Mouse (Mus musculus): ENCODE measurements around the gene Cdipt. TPM values are rescaled to one million over a fixed set of nuclear protein-coding genes. Genes with fewer than 3 reads are reported as not detected.

Gene Cdipt
- total RNA-seq, 2 experiments from 2014 or later: 43.2 to 45.2 TPM

DNA sequence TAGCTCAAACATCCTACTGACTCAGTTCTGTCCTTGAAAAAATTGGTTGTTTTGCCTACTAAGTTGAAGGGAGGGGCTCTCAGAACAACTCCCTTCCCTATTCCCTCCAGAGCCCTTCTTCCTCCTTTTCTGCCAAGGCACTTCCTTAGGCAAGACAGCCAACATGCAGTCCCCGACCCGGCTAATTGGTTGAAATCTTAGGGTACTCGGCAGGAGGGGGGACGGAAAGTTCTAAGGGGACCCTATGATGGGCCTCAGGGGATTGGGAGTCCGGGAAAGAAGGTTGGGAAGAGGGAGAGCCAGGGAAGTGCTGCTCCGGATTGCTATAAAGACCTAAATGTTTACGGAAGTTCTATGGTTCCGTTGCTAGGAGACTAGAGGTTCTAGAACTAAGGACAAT is 221 bp upstream of the Cdipt start:
- peak in 1 of 2 experiments; percentile 64 for DNase-seq

GRCm38 (mm10) chr7:126975950-126976866 is 494 bp downstream of the Cdipt start, which contains the start of gene Cdiptos:
TSS of gene Cdiptos (minus strand) at chr7:126976098.
- peak; percentile 96 to 99 for DNase-seq

DNA sequence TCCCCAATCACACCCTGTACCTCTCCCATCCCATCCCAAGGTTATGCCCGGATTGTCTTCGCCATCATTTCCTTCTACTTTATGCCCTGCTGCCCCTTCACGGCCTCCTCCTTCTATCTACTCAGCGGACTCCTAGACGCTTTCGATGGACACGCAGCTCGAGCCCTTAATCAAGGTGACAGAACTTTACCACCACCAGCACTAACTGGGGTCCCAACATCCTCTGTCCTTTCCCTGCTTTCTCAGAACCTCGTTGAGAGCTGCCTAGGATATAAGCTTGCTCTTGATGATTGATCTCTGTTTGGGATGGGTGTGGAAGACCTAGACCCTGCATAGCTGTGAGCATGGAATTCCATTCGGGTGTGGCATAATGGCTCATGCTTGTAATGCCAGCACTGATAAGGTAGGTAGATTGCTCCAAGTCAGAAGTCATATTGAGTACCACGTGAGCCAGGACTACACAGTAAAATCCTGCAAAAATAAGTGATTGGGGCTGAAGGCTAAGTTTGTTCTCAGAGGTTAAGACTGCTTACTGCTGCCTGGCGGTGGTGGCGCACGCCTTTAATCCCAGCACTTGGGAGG is 1.3 kb downstream of the Cdipt start:
- DNase-seq: peak in 1 of 2 experiments; percentile 24

- DNase-seq: no peak
Measured at GRCm38 (mm10) chr7:126978841-126979240, 3.1 kb downstream of the Cdipt start.

- DNase-seq: no peak
Measured at GRCm38 (mm10) chr7:126981601-126982000, 5.9 kb downstream of the Cdipt start.

GRCm38 (mm10) chr7:126982054-126982453 is 6.3 kb downstream of the Cdipt start:
- DNase-seq: no peak

- DNase-seq: no peak
Measured at GRCm38 (mm10) chr7:126983113-126983512, 7.4 kb downstream of the Cdipt start.

GRCm38 (mm10) chr7:126984667-126985444 is 9.1 kb downstream of the Cdipt start:
- no peak for DNase-seq

DNA sequence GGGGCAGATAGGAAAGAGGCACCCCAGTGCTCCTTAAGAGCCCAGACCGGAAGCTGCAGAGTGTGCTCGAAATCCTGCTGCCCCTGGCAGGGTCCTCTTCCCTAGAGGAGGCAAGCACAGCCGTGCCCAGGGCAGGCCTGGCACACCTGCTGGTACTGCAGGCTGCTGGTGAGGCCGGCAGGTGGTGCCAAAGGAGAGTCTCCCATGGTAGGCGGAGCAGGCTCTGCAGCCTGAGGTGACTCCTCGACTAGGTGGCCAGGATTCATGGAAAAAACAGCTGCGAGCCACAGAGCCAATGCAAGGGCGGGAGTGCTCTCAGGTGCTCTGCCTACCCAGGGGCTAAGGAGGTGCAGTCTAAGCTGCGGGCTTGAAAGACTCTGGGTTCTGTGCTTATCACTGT is 10.6 kb downstream of the Cdipt start:
- DNase-seq: peak; percentile 41 to 50

- no peak for DNase-seq
Measured at GRCm38 (mm10) chr7:126988816-126989215, 13.1 kb downstream of the Cdipt start.

- DNase-seq: no peak
Measured at GRCm38 (mm10) chr7:126996449-126996848, 20.7 kb downstream of the Cdipt start.

DNA sequence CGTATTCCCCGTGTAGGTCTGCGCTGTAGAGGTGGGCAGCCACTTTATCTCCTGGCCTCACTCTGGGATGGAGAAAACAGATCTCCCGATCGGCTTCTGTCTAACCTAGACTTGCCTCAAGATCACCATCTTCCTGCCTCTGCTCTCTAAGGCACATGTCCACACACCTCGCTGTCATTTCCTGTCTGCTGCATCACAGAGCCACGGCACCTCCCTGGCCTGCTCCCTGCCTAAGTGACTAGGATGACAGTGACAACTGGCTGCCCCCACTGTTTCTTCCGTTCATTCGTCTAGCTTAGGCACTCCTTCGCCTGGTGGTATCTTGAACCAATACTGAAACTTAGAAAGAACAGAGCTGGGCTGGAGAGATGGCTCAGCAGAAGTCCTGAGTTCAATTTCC is 23.9 kb downstream of the Cdipt start:
- DNase-seq: no peak

- no peak for DNase-seq
Measured at GRCm38 (mm10) chr7:127003620-127004019, 27.9 kb downstream of the Cdipt start.

DNA sequence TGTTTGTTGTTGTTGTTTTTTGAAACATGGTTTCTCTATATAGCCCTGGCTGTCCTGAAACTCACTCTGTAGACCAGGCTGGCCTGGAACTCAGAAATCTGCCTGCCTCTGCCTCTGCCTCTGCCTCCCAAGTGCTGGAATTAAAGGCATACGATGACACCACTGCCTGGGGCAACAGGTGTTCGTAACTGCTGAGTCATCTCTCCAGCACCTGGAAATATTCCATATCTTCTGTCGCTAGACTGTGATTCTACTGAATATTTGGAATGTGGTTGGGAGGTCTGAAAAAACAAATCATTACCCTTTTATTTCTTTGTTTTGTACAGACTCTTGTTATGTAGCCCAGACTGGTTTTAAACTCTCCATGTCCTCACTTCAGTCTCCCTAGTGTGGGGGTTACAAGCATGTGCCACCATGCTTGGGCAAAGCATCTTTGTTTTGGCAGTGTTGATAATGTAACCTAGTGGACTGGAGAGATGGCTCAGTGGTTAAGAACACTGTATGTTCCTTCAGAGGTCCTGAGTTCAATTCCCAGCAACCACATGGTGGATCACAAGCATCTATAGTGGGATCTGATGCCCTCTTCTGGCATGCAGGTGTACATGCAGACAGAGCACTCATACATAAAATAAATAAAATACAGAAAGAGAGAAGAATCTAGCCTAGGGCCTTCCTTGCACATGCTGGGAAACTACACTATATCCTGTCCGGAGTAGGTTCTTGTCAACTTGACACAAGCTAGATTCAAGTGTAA is 28.6 kb downstream of the Cdipt start:
- no peak for DNase-seq

DNA sequence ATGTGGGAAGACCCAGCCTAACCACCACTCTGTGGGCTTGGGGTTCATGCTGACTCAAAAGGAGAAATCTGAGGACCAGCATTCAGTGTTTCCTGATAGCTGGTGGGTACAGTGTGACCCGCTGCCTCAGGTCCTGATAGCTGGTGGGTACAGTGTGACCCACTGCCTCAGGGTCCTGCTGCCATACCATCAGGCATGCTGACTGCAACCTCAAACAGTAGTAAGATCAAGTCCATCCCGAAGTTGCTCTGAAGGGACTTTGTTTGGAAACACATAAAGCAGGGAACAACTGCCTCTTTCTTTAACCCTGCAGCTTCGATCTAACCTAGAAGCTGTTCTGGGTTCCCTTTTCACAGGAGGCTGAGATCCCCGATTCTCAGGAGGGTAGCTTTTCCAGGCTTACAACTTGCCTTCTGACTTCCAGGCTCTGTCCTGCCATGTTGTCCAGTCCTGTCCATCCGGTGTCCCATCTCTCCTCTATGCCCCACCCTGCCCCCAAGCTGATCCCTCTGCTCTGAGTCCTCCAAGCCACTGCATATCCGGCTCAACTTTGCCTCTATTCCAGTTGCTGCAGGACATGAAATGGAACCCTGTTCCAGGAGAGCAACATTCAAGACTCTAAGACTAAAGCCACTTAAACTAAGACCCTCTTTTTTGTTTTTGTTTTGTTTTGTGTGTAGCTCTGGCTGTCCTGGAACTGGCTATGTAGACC is 31.8 kb downstream of the Cdipt start:
- DNase-seq: peak in 1 of 2 experiments; percentile 23

- peak; percentile 85 to 93 for DNase-seq
Measured at GRCm38 (mm10) chr7:127008239-127009019, 32.7 kb downstream of the Cdipt start.

- peak in 1 of 2 experiments; percentile 15 for DNase-seq
Measured at GRCm38 (mm10) chr7:127009307-127010085, 33.8 kb downstream of the Cdipt start.

GRCm38 (mm10) chr7:127011051-127011450 is 35.3 kb downstream of the Cdipt start:
- no peak for DNase-seq

DNA sequence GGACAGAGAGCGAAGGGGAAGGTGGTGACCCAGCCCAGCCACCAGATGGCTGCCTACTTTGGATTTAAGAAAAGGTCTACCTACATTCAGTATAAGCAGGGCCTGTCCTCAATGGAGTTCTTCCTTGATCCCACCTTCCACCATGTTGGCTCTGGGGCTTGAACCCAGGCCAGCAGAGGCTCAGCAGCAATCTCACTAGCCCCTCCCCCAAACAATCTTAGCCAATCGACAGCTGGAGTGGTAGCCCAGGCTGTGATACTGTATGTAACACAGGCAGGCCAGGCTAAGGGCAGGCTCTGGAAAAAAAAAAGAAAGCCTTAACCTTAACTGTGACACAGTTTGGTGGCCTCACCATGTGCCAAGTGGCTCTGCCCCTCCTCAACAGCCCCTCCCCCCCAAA is 36.0 kb downstream of the Cdipt start:
- DNase-seq: no peak

DNA sequence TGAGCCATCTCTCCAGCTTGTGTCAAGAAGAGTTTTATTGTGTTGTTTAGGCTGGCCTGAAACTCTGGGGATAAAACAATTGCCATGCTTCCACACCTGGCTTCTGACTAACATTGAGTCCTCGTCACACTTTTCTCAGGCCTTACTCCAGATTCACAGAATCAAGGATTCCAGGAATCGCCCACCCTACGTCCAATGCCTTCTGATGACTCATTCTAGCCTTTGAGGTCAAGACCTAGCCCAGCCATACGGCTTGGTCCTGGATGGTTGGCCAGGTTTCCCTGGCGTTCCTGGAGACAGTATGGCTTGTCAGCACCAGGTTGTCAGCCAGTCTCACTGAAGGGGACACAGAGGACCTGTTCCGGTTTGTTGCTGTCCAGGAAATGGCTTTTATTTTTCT is 36.7 kb downstream of the Cdipt start:
- no peak for DNase-seq
